Mouse (Mus musculus) embryonic facial prominence, embryonic 12.5 days (tissue): Measurements from ENCODE around the gene Slc25a22. TPM values are rescaled to one million over a fixed set of nuclear protein-coding genes. Genes with fewer than 3 reads are reported as not detected.
A peak's percentile ranks its signal among the peaks of the same experiment; 100 is the strongest.

ENCODE experiments used
- ATAC-seq: fragments of 200-750 bp; cut with Nextera tagmentation; 2 replicates; pipeline ENCODE4 v1.8.0; 2017; ENCODE audit not compliant: insufficient number of reproducible peaks, insufficient read depth, low FRiP score, low TSS enrichment
- H3K27ac ChIP-seq: fragments of 300-500 bp; sonication (generic); 2 replicates; pipeline ENCODE4 v1.5.1; 2016; ENCODE audit warnings: mild to moderate bottlenecking
- H3K27me3 ChIP-seq: fragments of 300-500 bp; sonication (generic); 2 replicates; pipeline ENCODE4 v1.6.1; 2016; ENCODE audit warnings: mild to moderate bottlenecking, moderate library complexity
- H3K36me3 ChIP-seq: fragments of 300-500 bp; sonication (generic); 2 replicates; pipeline ENCODE4 v1.6.1; 2016; ENCODE audit warnings: mild to moderate bottlenecking
- H3K4me1 ChIP-seq: fragments of 300-500 bp; sonication (generic); 2 replicates; pipeline ENCODE4 v1.6.1; 2016
- H3K4me2 ChIP-seq: fragments of 300-500 bp; sonication (generic); replicated peaks from 2 replicates; pipeline ENCODE4 v1.6.1; 2016; ENCODE audit warnings: mild to moderate bottlenecking, moderate library complexity
- H3K4me3 ChIP-seq: fragments of 300-500 bp; sonication (generic); 2 replicates; pipeline ENCODE4 v1.5.1; 2016; ENCODE audit warnings: mild to moderate bottlenecking
- H3K9ac ChIP-seq: fragments of 300-500 bp; sonication (generic); 2 replicates; pipeline ENCODE4 v1.6.1; 2016; ENCODE audit warnings: mild to moderate bottlenecking, moderate library complexity
- H3K9me3 ChIP-seq: fragments of 300-500 bp; sonication (generic); 2 replicates; pipeline ENCODE4 v1.6.1; 2016; ENCODE audit warnings: mild to moderate bottlenecking, moderate library complexity
- WGBS: fragments of 180-500 bp; shearing (Covaris S2); methylation state at CpG from one replicate; pipeline ENCODE4 v1.1.7; 2016; 5-methylcytosine and 5-hydroxymethylcytosine counted together
- polyA plus RNA-seq: library from polyadenylated mRNA; unstranded; fragments of >200 nt; fragmentation: Nextera tagmentation; extraction: Ambion mirVana; gene quantifications from 2 replicates; pipeline ENCODE4 v1.2.1, GENCODE M21; 2016

Slc25a22 gene
- polyA plus RNA-seq, 1 experiment from 2014 or later, result 39.2 TPM

- Histone ChIP-seq H3K4me3 (no peak overlapping the region), H3K9me3 (no peaks in the 10 kb centered on the region)
- 93% methylated on average over 9 of the region's 9 CpGs for WGBS
Observed at GRCm38 (mm10) chr7:141430585-141431240, 7.0 kb downstream of the Slc25a22 start.

GRCm38 (mm10) chr7:141429840-141430584 is 7.7 kb downstream of the Slc25a22 start:
- H3K36me3 ChIP-seq, result peaks cover 37% of the 10 kb centered on the region
- H3K9me3 ChIP-seq, result no peaks in the 10 kb centered on the region
- 63% methylated on average over 9 of the region's 9 CpGs for WGBS
- H3K4me3 ChIP-seq, result no peak overlapping the region
- ATAC-seq, result no peak
- peaks cover 30% of the 10 kb centered on the region for H3K4me1 ChIP-seq
- no peak overlapping the region for H3K9ac ChIP-seq
- peak overlapping the region; percentile 49; the same call in 1 of the 2 replicates for H3K4me2 ChIP-seq
- peak overlapping the region; percentile 43; the same call in 1 of the 2 replicates for H3K27ac ChIP-seq
- H3K27me3 ChIP-seq, result no peaks in the 10 kb centered on the region

More at GRCm38 (mm10) chr7:141430585-141431240, 7.0 kb downstream of the Slc25a22 start:
- no peaks in the 10 kb centered on the region for H3K27me3 ChIP-seq
- no peak overlapping the region; the same call in 1 of the 2 replicates for H3K27ac ChIP-seq
- H3K36me3 ChIP-seq, result peaks cover 37% of the 10 kb centered on the region
- H3K9ac ChIP-seq, result no peak overlapping the region
- no peak for ATAC-seq
- H3K4me1 ChIP-seq, result peaks cover 35% of the 10 kb centered on the region
- H3K4me2 ChIP-seq, result no peak overlapping the region

DNA sequence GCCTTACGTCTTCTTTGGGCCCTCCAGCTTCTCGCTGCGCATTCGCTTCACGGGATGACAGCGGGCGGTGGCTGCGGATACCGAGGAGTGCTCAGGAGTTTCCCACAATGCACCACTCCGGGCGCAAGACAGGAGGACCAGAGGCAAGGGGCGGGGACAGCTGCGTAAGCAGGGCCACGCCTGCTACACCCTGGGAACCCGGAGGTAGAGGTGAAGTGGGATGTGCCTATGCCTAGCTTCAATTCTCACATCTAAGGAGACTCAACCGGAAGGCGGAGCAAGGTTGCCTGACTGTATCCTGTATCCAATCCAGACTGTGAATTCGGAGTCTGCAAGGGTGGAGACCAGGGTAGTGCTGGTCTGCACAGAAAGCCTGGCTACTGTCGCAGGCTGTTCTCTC is 8.4 kb downstream of the Slc25a22 start, which contains the start of gene Cend1:
Gene Cend1, minus strand, starts transcription at position 182 of the 400 bp plus-strand sequence.
- ATAC-seq, result peak; percentile 70
- 1% methylated on average over 19 of the region's 19 CpGs for WGBS
- Histone ChIP-seq H3K9me3 (no peaks in the 10 kb centered on the region), H3K4me2 (peak within 1 kb of the TSS; percentile 49), H3K4me3 (peak within 1 kb of the TSS; percentile 25), H3K36me3 (peaks cover 37% of the 10 kb centered on the region), H3K27ac (peak within 1 kb of the TSS; percentile 43; the same call in 1 of the 2 replicates), H3K27me3 (no peaks in the 10 kb centered on the region), H3K9ac (no peak within 1 kb of the TSS), H3K4me1 (peaks cover 23% of the 10 kb centered on the region)

DNA sequence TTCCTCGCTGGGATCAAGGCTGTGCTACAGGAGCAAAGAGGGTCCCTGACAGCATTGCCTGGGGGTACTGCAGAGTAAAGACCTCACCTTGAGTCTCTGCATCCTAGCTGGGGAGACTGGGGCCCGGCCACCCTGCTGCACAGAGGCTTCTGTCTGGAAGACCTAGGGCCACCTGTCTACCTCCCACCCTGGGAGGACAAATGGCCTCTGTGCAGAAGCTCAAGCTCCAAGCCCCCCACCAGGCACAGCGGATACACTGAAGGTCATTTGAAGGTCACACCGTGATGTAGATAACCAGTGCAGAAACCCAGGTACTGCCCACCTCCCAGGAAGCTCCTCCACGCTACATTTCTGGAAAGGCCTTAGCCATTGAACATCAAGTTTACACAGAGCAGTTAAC is 9.0 kb downstream of the Slc25a22 start:
- Histone ChIP-seq H3K27me3 (no peaks in the 10 kb centered on the region), H3K9me3 (no peaks in the 10 kb centered on the region), H3K9ac (no peak overlapping the region), H3K4me2 (peak overlapping the region; percentile 49), H3K36me3 (peaks cover 35% of the 10 kb centered on the region), H3K4me1 (peaks cover 17% of the 10 kb centered on the region), H3K4me3 (peak overlapping the region; percentile 25), H3K27ac (no peak overlapping the region)
- no peak for ATAC-seq
- 57% methylated on average over 5 of the region's 5 CpGs for WGBS

GRCm38 (mm10) chr7:141426948-141427730 is 10.6 kb downstream of the Slc25a22 start:
- no peaks in the 10 kb centered on the region for H3K27me3 ChIP-seq

DNA sequence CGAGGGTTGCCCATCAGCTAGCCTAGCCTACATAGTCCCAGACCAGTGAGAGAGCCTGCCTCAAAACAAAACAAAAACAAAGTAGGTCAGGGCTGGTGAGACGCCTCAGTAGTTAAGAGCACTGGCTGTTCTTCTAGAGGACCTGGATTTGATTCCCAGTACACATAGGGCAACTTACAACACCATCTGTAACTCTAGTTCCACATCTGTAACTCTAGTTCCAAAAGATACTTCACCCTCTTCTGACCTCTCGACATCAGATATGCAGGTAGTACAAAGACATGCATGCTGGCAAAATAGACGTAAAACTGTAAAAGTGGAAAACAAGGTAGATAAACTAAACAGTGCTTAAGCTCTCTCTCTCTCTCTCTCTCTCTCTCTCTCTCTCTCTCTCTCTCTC is 13.9 kb downstream of the Slc25a22 start:
- Histone ChIP-seq H3K9me3 (no peaks in the 10 kb centered on the region), H3K27ac (no peak overlapping the region), H3K4me2 (no peak overlapping the region), H3K4me1 (0 out of 2 replicates have a peak, but pooled peaks cover 4% of the 10 kb centered on the region), H3K36me3 (no peaks in the 10 kb centered on the region), H3K4me3 (no peak overlapping the region), H3K9ac (no peak overlapping the region), H3K27me3 (no peaks in the 10 kb centered on the region)
- no peak for ATAC-seq
- 63% methylated on average over 4 of the region's 4 CpGs for WGBS

More at GRCm38 (mm10) chr7:141426948-141427730, 10.6 kb downstream of the Slc25a22 start:
- H3K36me3 ChIP-seq, result peaks cover 22% of the 10 kb centered on the region
- no peaks in the 10 kb centered on the region for H3K9me3 ChIP-seq
- H3K4me1 ChIP-seq, result peaks cover 15% of the 10 kb centered on the region
- no peak overlapping the region for H3K27ac ChIP-seq
- no peak overlapping the region for H3K4me3 ChIP-seq
- WGBS, result 77% methylated on average over 12 of the region's 12 CpGs
- no peak overlapping the region for H3K9ac ChIP-seq
- ATAC-seq, result no peak
- no peak overlapping the region for H3K4me2 ChIP-seq

DNA sequence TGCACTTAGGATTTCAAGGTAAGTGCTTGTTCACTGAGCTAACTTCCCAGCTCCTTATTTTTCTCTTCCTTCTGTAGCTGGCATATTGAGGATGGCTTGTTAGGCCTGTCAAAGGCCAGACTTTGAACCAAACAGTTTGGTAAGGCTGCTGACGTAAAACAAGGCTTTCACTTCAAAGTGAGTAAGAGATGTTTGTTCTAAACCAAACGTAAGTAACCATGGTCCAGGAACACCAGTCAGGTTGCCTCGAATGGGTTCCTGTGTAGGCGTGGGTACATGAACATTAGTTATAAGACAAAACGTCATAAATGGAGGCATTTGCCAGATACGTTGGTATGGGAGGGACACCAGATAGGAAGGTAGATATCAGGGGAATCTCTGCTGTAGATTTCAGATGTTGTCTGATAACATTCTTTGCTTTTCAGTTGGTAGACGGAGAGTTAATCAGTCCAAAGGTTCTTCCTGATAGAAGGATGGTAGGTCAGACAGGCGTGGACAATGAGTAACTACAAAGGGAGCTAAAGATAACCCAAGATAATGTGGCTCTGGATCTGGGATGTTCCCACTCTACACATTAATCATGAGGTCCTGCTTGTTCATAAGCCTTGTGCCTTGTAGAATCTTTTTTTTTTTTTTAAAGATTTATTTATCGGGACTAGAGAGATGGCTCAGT is 17.5 kb downstream of the Slc25a22 start:
- H3K9me3 ChIP-seq, result no peaks in the 10 kb centered on the region
- 78% methylated on average over 9 of the region's 9 CpGs for WGBS
- no peak overlapping the region for H3K4me2 ChIP-seq
- no peak overlapping the region for H3K9ac ChIP-seq
- no peak for ATAC-seq
- H3K4me3 ChIP-seq, result no peak overlapping the region
- H3K36me3 ChIP-seq, result no peaks in the 10 kb centered on the region
- no peaks in the 10 kb centered on the region for H3K4me1 ChIP-seq
- H3K27me3 ChIP-seq, result no peaks in the 10 kb centered on the region
- H3K27ac ChIP-seq, result no peak overlapping the region

DNA sequence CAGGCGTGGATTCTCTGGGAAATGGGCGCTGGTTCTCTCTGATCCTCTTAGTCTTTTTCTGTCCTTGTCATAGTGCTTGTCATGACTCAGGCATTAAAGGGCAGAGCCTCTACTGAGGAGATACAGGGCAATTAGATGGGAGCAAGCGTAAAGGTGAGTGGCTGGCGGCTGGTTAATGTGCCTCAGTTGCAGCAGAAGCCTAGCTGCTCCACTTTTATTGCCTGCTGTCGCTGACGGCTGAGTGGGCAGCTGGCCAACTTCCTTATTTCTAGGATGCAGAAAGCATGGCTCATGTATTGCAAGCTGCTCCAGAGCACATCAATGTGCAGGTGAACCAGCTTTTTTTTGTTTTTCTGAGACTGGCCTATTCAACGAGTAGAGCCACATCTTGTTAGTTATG is 18.7 kb downstream of the Slc25a22 start:
- Histone ChIP-seq H3K4me2 (no peak overlapping the region), H3K4me1 (no peaks in the 10 kb centered on the region), H3K9ac (no peak overlapping the region), H3K36me3 (no peaks in the 10 kb centered on the region), H3K9me3 (no peaks in the 10 kb centered on the region), H3K27ac (no peak overlapping the region), H3K27me3 (no peaks in the 10 kb centered on the region), H3K4me3 (no peak overlapping the region)
- 76% methylated on average over 7 of the region's 7 CpGs for WGBS
- ATAC-seq, result no peak

GRCm38 (mm10) chr7:141417731-141418681 is 19.7 kb downstream of the Slc25a22 start:
- 67% methylated on average over 8 of the region's 8 CpGs for WGBS
- H3K9ac ChIP-seq, result no peak overlapping the region
- H3K27me3 ChIP-seq, result no peaks in the 10 kb centered on the region

DNA sequence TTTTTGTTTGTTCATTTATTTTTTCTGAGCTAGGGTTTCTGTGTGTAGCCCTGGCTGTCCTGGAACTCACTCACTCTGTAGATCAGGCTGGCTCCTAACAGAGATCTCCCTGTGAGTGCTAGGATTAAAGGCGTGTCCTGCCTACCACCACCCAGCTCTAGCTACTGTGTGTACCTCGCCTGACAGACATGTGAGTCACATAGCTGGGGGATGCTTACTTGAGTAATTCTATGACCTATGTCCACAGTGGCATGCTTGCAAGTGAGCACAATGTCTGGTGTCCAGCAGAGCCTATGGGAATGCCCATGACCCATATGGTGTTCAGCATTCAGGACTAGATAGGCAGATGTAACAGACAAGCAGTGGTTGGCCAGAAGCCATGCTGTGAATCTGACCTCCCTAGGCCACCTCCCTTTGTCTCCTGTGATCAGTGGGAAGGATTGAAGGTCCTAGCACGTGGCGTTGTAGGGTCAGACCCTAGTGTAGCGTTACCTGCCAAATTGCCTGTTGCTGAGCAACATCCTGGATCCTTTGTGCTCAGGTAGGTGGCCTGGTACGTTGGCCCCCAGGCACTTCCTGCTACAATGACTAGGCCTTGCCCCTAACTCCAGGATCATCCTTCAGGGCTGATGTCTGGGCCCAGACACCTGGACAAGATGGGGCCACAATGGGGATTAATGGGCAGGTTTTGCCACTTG is 21.4 kb downstream of the Slc25a22 start:
- H3K27me3 ChIP-seq, result no peaks in the 10 kb centered on the region
- H3K4me1 ChIP-seq, result peaks cover 6% of the 10 kb centered on the region; the same call in 1 of the 2 replicates
- no peak overlapping the region for H3K4me2 ChIP-seq
- H3K9ac ChIP-seq, result no peak overlapping the region
- no peak for ATAC-seq
- H3K9me3 ChIP-seq, result no peaks in the 10 kb centered on the region
- no peaks in the 10 kb centered on the region for H3K36me3 ChIP-seq
- H3K27ac ChIP-seq, result no peak overlapping the region
- no peak overlapping the region for H3K4me3 ChIP-seq
- WGBS, result 83% methylated on average over 6 of the region's 6 CpGs

More at GRCm38 (mm10) chr7:141417731-141418681, 19.7 kb downstream of the Slc25a22 start:
- no peak for ATAC-seq
- Histone ChIP-seq H3K4me1 (peaks cover 3% of the 10 kb centered on the region; the same call in 1 of the 2 replicates), H3K36me3 (no peaks in the 10 kb centered on the region), H3K9me3 (no peaks in the 10 kb centered on the region), H3K4me3 (no peak overlapping the region), H3K4me2 (no peak overlapping the region), H3K27ac (no peak overlapping the region)
